Mouse (Mus musculus): ENCODE results near the gene Cd151. TPM values are rescaled to one million over a fixed set of nuclear protein-coding genes. Genes with fewer than 3 reads are reported as not detected.

Gene Cd151
- polyA plus RNA-seq, 1 experiment = 99.7 TPM

DNA sequence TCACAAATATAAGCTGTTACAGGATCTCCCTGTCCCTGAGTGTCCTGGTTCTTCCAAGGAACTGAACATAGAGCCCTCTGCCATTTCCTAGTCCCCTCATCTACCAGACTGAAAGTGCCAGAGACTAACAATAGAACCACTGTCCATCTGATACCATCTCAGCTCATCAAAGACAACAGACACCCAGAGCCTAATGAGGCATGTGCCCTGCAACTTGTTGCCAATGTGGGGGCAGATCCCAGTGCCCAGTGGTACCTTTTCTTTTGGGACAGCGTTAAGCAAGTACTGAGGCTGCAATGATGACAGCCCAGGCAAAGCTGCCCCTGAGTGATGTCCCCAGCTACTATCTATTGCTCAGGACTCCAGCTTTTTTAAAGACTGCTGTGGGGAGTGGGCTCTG is 19.0 kb downstream of the Cd151 start:
- no peak for DNase-seq (ENCODE audit: low read depth)
- TF ChIP-seq POLR2A (IDR thresholded peaks at IDR 0.05; ENCODE audit: borderline replicate concordance, extremely low read depth, insufficient read depth, insufficient read length, poor library complexity, severe bottlenecking) (no peak), CTCF (IDR thresholded peaks at IDR 0.05; ENCODE audit: borderline replicate concordance, extremely low read depth, insufficient read depth, insufficient read length) (no peak)

DNA sequence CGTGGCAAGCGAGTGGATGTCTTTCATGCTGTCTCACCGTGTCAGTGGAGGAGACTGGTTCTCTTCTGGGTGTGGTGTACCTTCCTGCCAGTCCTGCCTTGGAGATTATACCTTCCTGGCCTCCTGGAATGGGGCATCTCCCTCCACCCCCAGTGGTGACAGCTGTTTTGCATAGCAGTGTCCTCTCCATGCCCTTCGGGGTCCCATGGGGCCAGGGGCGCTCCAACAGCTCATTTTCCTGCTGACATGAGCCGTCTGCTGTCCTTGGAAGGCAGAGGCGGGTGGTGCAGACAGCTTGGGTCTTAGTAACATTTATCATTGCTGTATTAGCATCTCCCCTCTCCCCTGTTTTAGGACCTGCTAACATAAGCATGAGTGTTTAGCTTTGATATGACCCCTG is 19.9 kb downstream of the Cd151 start:
- no peak for DNase-seq (ENCODE audit: low read depth)
- TF ChIP-seq POLR2A (IDR thresholded peaks at IDR 0.05; ENCODE audit: borderline replicate concordance, extremely low read depth, insufficient read depth, insufficient read length, poor library complexity, severe bottlenecking) (no peak), CTCF (IDR thresholded peaks at IDR 0.05; ENCODE audit: borderline replicate concordance, extremely low read depth, insufficient read depth, insufficient read length) (no peak)

DNA sequence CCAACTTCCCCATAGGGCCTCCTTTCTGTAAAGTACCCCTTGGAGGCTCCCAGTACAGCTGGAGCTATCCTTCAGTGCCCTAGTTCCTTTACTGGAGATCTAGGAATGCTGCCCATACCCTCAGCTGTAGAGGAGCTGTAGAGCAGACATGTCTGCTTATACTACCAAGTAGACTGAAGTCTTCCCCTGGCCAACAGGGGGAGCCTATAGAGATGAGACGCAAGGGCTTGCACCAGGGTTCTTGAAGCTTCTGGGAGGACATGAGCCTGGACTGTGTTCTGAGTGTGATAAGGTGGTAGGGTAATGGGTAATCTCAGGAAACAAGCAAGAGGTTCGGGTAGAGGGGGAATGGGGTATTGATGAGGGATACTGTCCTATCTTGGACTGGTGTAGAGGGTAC is 24.0 kb downstream of the Cd151 start:
- no peak for DNase-seq (ENCODE audit: low read depth)
- TF ChIP-seq POLR2A (IDR thresholded peaks at IDR 0.05; ENCODE audit: borderline replicate concordance, extremely low read depth, insufficient read depth, insufficient read length, poor library complexity, severe bottlenecking) (no peak), CTCF (IDR thresholded peaks at IDR 0.05; ENCODE audit: borderline replicate concordance, extremely low read depth, insufficient read depth, insufficient read length) (peak; percentile 19; the same call in 1 of the 2 replicates)

DNA sequence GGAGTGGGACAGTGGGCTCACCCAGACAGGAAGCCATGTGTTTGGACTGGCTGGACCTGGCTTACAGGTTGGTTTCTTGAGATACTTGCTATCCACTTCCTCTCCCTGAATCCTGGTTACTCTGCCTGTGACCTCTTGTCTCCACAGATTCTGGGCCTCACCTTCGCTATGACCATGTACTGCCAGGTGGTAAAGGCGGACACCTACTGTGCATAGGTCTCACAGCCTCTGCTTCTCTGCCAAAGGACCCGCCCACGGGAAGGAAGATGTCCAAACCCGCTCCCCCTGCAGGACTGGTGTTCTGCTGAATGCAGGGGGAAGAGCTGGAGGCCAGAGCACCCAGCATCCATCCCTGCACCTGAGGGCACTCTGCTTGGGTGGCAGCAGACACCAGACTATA is 25.5 kb downstream of the Cd151 start:
- no peak for TF ChIP-seq CTCF (IDR thresholded peaks at IDR 0.05; ENCODE audit: borderline replicate concordance, extremely low read depth, insufficient read depth, insufficient read length)
- no peak for TF ChIP-seq POLR2A (IDR thresholded peaks at IDR 0.05; ENCODE audit: borderline replicate concordance, extremely low read depth, insufficient read depth, insufficient read length, poor library complexity, severe bottlenecking)
- no peak for DNase-seq (ENCODE audit: low read depth)

DNA sequence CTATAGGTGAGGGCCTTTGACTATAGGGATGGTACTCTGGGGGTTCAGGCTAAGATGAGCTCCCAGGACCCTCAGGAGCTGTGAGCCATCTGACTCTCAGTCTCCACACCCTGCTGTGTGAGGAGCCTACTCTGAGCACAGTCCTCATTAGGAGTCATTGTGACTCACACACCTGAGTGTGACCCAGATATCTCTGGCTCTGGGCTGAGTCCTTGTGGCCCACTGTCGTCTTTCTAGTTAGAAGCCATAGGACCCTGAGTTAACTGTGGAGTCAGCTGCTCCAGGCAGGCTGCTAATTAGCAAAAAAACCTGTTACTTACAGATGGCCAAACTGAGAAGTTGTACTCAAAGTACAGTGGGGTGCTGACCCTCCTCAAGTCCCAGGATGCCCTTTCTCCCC is 26.5 kb downstream of the Cd151 start:
- no peak for TF ChIP-seq POLR2A (IDR thresholded peaks at IDR 0.05; ENCODE audit: borderline replicate concordance, extremely low read depth, insufficient read depth, insufficient read length, poor library complexity, severe bottlenecking)
- no peak for TF ChIP-seq CTCF (IDR thresholded peaks at IDR 0.05; ENCODE audit: borderline replicate concordance, extremely low read depth, insufficient read depth, insufficient read length)
- DNase-seq (ENCODE audit: low read depth) = no peak

DNA sequence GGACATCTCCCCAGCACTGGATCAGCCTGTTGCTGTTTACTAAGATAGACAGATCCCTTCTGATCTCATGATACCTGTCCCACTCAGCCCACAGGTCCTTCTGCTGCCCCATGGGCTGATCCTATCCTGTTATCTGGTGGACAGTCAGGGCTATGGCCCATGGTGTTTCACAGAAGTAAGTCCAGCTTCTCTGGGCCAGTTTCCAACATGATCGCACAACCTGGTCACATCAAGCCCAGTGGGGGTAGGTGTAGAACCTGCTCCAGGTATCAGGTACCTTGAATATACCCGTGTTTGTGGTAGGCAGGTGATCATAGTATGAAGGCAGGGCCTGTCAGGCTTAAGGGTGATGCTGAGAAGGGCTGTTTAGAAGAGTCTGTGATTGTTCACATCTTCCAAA is 28.2 kb downstream of the Cd151 start:
- no peak for DNase-seq (ENCODE audit: low read depth)
- TF ChIP-seq CTCF (IDR thresholded peaks at IDR 0.05; ENCODE audit: borderline replicate concordance, extremely low read depth, insufficient read depth, insufficient read length) = no peak
- TF ChIP-seq POLR2A (IDR thresholded peaks at IDR 0.05; ENCODE audit: borderline replicate concordance, extremely low read depth, insufficient read depth, insufficient read length, poor library complexity, severe bottlenecking) = no peak

DNA sequence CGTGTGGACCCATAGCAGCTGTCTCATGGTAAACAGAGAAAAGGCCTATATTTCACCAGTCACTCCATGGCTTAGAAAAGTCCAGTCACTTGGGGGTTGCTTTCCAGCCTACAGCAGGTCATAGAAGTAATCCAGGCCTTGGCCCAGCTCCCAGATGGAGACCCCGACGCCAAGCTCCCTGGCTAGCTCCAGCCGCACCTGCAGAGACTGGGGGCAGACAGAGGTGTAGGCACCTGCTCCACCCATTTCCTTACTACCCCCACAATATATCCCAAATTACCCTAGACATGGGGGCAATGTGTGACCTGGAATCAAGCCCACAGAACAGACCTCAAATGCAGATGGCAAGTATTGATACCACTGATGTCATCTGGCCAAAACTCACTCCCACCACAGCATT is 28.7 kb downstream of the Cd151 start:
- no peak for DNase-seq (ENCODE audit: low read depth)
- TF ChIP-seq CTCF (IDR thresholded peaks at IDR 0.05; ENCODE audit: borderline replicate concordance, extremely low read depth, insufficient read depth, insufficient read length) = no peak
- TF ChIP-seq POLR2A (IDR thresholded peaks at IDR 0.05; ENCODE audit: borderline replicate concordance, extremely low read depth, insufficient read depth, insufficient read length, poor library complexity, severe bottlenecking) = no peak

DNA sequence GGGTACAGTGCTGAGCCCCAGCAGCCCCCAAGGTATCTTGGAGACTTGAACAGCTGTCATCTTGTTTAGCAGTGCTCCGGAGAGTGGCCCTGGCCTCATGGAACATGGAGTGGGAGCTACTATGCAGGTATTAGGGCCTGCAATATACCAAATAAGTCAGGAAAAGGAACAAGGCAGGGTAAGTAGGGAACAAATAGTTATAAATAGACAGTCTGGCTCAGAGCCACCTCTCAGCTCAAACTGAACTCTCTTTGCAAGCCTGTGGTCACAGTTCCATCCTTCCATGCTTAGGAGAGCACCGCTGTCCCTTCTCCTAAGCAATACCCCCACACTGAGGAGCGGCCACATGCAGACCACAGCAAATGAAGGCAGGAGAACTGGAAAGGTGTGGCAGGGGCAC is 30.4 kb downstream of the Cd151 start:
- DNase-seq (ENCODE audit: low read depth) = no peak
- TF ChIP-seq CTCF (IDR thresholded peaks at IDR 0.05; ENCODE audit: borderline replicate concordance, extremely low read depth, insufficient read depth, insufficient read length) (no peak), POLR2A (IDR thresholded peaks at IDR 0.05; ENCODE audit: borderline replicate concordance, extremely low read depth, insufficient read depth, insufficient read length, poor library complexity, severe bottlenecking) (no peak)

DNA sequence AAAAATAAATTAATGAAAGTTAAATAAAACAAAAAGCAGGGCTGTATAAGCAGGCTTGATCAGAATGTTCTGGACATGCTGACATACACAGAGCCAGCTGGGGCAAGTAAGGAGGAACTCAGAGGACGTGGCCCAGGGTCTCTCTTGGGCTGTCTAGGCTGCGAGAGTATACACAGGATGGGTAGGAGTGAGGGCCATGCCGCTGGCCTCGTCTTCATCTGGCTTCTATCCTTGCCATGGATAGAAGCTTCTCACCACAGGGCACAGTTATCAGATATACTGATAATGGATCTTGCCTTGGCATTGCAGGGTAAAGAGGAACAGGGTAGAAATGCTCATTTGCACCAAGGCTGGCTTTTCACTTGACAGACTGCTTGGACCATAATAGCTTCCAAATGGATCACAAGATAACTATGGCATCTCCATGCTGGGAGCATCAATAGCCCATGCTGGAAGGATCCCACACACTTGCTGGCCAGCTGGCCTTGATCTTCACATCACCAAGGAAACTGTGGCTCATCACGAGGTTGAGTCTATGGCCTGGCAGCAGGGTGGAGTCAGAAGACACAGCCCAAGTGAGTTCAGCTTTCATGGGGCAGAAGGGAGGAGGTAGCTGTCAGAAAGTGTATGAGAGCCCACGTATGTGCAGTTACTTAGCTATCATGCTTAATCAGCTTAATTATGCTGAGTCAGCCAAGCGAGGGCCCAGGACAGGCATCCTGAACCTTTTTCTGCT is 34.8 kb downstream of the Cd151 start:
- DNase-seq (ENCODE audit: low read depth) = no peak
- TF ChIP-seq CTCF (IDR thresholded peaks at IDR 0.05; ENCODE audit: borderline replicate concordance, extremely low read depth, insufficient read depth, insufficient read length) = no peak

DNA sequence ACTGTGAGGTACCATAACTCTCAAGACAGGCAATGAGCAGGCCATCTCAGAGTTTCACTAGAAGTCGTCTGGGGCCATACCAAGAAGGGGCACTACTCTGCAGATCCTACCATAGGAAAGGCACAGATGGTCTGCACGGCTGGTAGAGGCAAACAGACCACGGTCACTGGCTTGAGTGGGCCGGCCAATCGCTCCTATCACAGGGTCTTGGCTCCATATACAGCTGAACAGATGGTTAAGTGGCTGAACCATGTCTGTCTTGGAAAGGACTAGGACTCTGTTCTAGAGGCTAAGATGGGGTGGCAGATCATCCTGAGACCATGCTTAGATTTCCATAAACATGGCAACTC is 35.3 kb downstream of the Cd151 start:
- no peak for DNase-seq (ENCODE audit: low read depth)
- no peak for TF ChIP-seq CTCF (IDR thresholded peaks at IDR 0.05; ENCODE audit: borderline replicate concordance, extremely low read depth, insufficient read depth, insufficient read length)
- TF ChIP-seq POLR2A (IDR thresholded peaks at IDR 0.05; ENCODE audit: borderline replicate concordance, extremely low read depth, insufficient read depth, insufficient read length, poor library complexity, severe bottlenecking) = no peak

DNA sequence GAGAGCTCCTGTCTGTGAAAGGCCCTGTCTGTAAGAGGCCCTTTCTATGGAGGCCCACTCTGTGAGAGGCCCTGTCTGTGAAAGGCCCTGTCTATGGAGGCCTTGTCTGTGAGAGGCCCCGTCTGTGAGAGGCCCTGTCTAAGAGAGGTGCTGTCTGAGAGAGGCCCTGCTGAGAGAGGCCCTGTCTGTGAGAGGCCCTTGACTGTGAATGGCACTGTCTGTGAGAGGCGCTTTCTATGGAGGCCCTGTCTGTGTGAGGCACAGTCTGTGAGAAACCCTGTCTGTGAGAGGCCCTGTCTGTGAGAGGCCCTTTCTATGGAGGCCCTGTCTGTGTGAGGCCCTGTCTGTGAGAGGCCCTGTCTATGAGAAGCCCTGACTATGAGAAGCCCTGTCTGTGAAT is 39.1 kb downstream of the Cd151 start:
- TF ChIP-seq POLR2A (IDR thresholded peaks at IDR 0.05; ENCODE audit: borderline replicate concordance, extremely low read depth, insufficient read depth, insufficient read length, poor library complexity, severe bottlenecking) = no peak
- TF ChIP-seq CTCF (IDR thresholded peaks at IDR 0.05; ENCODE audit: borderline replicate concordance, extremely low read depth, insufficient read depth, insufficient read length) = no peak
- no peak for DNase-seq (ENCODE audit: low read depth)

DNA sequence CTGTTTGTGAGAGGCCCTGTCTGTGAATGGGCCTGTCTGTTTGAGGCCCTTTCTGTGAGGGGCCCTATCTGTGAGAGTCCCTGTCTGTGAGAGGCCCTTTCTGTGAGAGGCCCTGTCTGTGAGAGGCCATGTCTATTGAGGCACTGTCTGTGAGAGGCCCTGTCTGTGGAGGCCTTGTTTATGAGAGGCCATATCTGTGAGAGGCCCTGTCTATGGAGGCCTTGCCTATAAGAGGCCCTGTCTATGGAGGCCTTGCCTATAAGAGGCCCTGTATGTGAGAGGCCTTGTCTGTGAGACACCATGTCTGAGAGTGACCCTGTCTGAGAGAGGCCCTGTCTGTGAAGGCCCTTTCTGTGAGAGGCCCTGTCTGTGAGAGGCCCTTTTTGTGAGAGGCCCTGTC is 41.0 kb downstream of the Cd151 start:
- no peak for TF ChIP-seq CTCF (IDR thresholded peaks at IDR 0.05; ENCODE audit: borderline replicate concordance, extremely low read depth, insufficient read depth, insufficient read length)
- no peak for TF ChIP-seq POLR2A (IDR thresholded peaks at IDR 0.05; ENCODE audit: borderline replicate concordance, extremely low read depth, insufficient read depth, insufficient read length, poor library complexity, severe bottlenecking)
- peak; percentile 9 for DNase-seq (ENCODE audit: low read depth)

Measured in brain, embryonic 14.5 days (tissue).